Mouse (Mus musculus) G1E (cell line): ENCODE data around the gene Naa15. TPM values are rescaled to one million over a fixed set of nuclear protein-coding genes. Genes with fewer than 3 reads are reported as not detected.
"Not testable (repeated sequence)": the region's sequence is repeated elsewhere in the genome, so short reads cannot be mapped to it uniquely, and the experiment has no call there.

Source experiments
- ATAC-seq: 2 replicates; pipeline ENCODE4 v1.8.0; 2016; ENCODE audit warnings: mild to moderate bottlenecking; ENCODE audit not compliant: insufficient number of reproducible peaks, poor library complexity, low FRiP score, severe bottlenecking; ENCODE audit errors: extremely low read depth
- DNase-seq: peaks from one replicate; pipeline ENCODE4 v3.0.0; 2012; ENCODE audit warnings: low spot score
- H3K27me3 ChIP-seq: 2 replicates; pipeline ENCODE4 v1.6.1; 2012; ENCODE audit warnings: mild to moderate bottlenecking, low read length, inconsistent platforms; ENCODE audit not compliant: insufficient read depth
- H3K36me3 ChIP-seq: replicated peaks from 2 replicates; pipeline ENCODE3; 2012; ENCODE audit warnings: mild to moderate bottlenecking, inconsistent platforms
- H3K4me1 ChIP-seq: 2 replicates; pipeline ENCODE4 v1.6.1; 2012; ENCODE audit warnings: low read depth, low read length, inconsistent platforms, mixed read lengths; ENCODE audit not compliant: insufficient read depth
- H3K4me3 ChIP-seq: 2 replicates; pipeline ENCODE4 v1.5.1; 2012; ENCODE audit warnings: low read depth, mild to moderate bottlenecking, inconsistent platforms, low read length, moderate library complexity, mixed read lengths
- H3K9me3 ChIP-seq: replicated peaks from 2 replicates; pipeline ENCODE4 v1.6.1; 2012; ENCODE audit warnings: inconsistent platforms
- CTCF ChIP-seq: IDR thresholded peaks from 2 replicates; pipeline ENCODE4 v1.5.1; 2012; ENCODE audit warnings: low read depth, low read length, inconsistent platforms, mixed read lengths
- GATA1 ChIP-seq: IDR thresholded peaks from 2 replicates; pipeline ENCODE4 v1.6.1; 2012; ENCODE audit warnings: borderline replicate concordance, low read length, inconsistent platforms, mixed read lengths
- GATA2 ChIP-seq: IDR thresholded peaks from 2 replicates; pipeline ENCODE4 v1.6.1; 2012; ENCODE audit warnings: low read depth, low read length, inconsistent platforms, borderline replicate concordance
- POLR2AphosphoS5 ChIP-seq: IDR thresholded peaks from 2 replicates; pipeline ENCODE4 v1.6.1; 2012; ENCODE audit warnings: low read depth, low read length, inconsistent platforms; ENCODE audit not compliant: insufficient replicate concordance
- TAL1 ChIP-seq: conservative IDR thresholded peaks from 2 replicates; pipeline ENCODE4 v1.6.1; 2012; ENCODE audit warnings: low read depth, low read length, inconsistent platforms, mixed read lengths
- polyA plus RNA-seq: library from polyadenylated mRNA; stranded (reverse); fragments of >175 nt; gene quantifications from 2 replicates; pipeline ENCODE4 v1.2.3, GENCODE M21; 2012
- total RNA-seq, 2 experiments: library from RNA; stranded (forward) in 1 of 2; stranded (reverse) in 1 of 2; fragments of 200-1000 nt in 1 of 2; fragments of >200 nt in 1 of 2; fragmentation: Nextera tagmentation in 1 of 2; gene quantifications; 2 replicates each; pipeline ENCODE4 v1.2.3; 2014 to 2017

Gene Naa15
- total and polyA plus RNA-seq, 3 experiments: 28.6 to 138 (median 63.5) TPM

GRCm38 (mm10) chr3:51383409-51383808 lies 31.5 kb upstream of the Naa15 start:
- Histone ChIP-seq H3K27me3 (no peaks in the 10 kb centered on the region), H3K4me1 (peaks cover 28% of the 10 kb centered on the region), H3K4me3 (no peak overlapping the region), H3K36me3 (no peaks in the 10 kb centered on the region), H3K9me3 (no peaks in the 10 kb centered on the region)
- ATAC-seq: no peak
- DNase-seq: no peak
- TF ChIP-seq CTCF: no peak
- TF ChIP-seq TAL1: no peak
- TF ChIP-seq GATA2: no peak
- TF ChIP-seq POLR2AphosphoS5: no peak
- TF ChIP-seq GATA1: no peak

DNA sequence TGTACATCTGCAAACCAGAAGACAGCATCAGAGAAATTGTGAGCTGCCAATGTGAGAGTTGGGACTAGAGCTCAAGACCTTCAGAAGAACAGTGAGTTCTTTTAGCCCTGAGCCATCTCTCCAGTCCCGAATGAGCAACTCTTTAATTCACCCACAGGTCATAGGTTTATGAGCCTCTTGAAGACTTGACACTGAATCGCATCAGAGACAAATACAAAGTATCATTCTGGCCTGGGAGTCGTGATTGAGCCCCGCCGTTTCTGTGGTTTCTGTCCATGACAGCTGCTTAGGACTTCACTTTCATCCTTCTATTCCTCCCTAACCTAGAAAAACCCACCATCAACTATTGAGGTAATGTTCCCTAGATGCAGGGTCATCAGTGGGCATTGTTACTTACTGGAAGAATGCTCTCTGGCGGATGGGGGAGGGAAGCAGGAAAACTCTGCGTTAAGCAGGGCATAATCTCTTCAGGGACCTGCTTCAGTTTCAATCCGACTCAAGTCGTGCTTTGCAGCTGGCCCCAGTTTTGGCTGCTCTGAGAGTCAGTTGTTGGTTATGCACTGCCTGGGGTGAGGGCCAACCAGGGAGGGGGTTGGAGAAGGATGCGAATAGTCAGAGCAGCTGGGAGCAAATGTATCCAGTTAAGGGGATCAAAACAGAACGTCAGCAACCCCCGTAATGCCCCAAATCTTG lies 28.4 kb upstream of the Naa15 start:
- no peaks in the 10 kb centered on the region for H3K9me3 ChIP-seq
- no peaks in the 10 kb centered on the region for H3K27me3 ChIP-seq
- H3K36me3 ChIP-seq: peaks cover 5% of the 10 kb centered on the region
- no peak overlapping the region for H3K4me3 ChIP-seq
- TF ChIP-seq POLR2AphosphoS5: no peak
- TF ChIP-seq GATA2: no peak
- no peak for TF ChIP-seq TAL1
- no peak for TF ChIP-seq CTCF
- TF ChIP-seq GATA1: no peak
- DNase-seq: no peak
- no peak for ATAC-seq
- peaks cover 38% of the 10 kb centered on the region for H3K4me1 ChIP-seq

GRCm38 (mm10) chr3:51387134-51387451 lies 27.9 kb upstream of the Naa15 start:
- ATAC-seq: no peak
- Histone ChIP-seq H3K27me3 (no peaks in the 10 kb centered on the region), H3K4me1 (peaks cover 39% of the 10 kb centered on the region), H3K4me3 (no peak overlapping the region), H3K9me3 (no peaks in the 10 kb centered on the region), H3K36me3 (peaks cover 6% of the 10 kb centered on the region)
- DNase-seq: no peak
- TF ChIP-seq GATA1 (no peak), POLR2AphosphoS5 (no peak), CTCF (no peak), TAL1 (no peak), GATA2 (no peak)

- H3K4me3 ChIP-seq: no peak overlapping the region
- ATAC-seq (no peak), DNase-seq (no peak)
- peaks cover 6% of the 10 kb centered on the region for H3K36me3 ChIP-seq
- H3K4me1 ChIP-seq: peaks cover 39% of the 10 kb centered on the region
- TF ChIP-seq GATA1 (no peak), CTCF (no peak), GATA2 (no peak), TAL1 (no peak), POLR2AphosphoS5 (no peak)
- H3K27me3 ChIP-seq: no peaks in the 10 kb centered on the region
- no peaks in the 10 kb centered on the region for H3K9me3 ChIP-seq
Measured at GRCm38 (mm10) chr3:51387868-51388381, 27.0 kb upstream of the Naa15 start.

DNA sequence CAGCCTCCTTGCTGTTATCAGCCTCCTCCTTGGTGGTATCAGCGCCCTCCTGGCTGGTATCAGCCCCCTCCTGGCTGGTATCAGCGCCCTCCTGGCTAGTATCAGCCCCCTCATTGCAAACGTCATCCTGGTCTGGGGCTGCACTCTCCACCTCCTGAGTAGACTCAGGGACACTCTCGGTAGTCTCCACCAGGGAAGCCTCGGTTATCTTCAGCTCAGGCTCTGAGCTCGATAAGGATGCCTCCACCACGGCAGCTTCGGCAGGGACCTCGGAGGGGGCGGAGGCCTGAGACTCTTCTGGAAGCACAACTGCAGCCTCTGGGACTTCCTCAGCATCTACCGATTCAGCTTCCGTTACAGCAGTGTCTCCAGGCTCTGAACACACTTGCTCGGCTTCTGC lies 26.0 kb upstream of the Naa15 start:
- H3K9me3 ChIP-seq: no peaks in the 10 kb centered on the region
- H3K36me3 ChIP-seq: peaks cover 6% of the 10 kb centered on the region
- ATAC-seq: peak; percentile 82
- peak; percentile 70 for DNase-seq
- H3K27me3 ChIP-seq: no peaks in the 10 kb centered on the region
- peaks cover 38% of the 10 kb centered on the region for H3K4me1 ChIP-seq
- TF ChIP-seq CTCF (no peak), TAL1 (peak; percentile 56; the same call in 1 of the 2 replicates), GATA2 (no peak)
- peak overlapping the region; percentile 64; the same call in 1 of the 2 replicates for H3K4me3 ChIP-seq

DNA sequence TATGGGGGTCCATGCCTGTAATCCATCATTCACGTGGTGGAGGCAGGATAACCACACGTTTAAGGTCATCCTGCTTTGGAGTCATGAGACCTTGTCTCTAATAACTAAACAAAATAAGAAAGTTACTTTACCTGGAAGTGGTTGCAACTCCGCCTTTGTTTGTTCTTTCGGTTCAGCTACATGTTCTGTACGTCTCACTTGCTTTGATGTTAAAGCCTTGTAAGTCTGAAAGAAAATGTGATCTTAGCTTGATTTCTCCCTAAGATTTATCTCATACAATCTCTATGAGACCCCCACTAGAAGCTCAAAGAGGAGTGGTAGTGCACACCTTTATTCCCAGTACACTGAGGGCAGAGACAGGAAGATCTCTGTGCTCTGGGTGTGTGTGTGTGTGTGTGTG lies 23.9 kb upstream of the Naa15 start:
- ATAC-seq: no peak
- Histone ChIP-seq H3K9me3 (no peaks in the 10 kb centered on the region), H3K4me3 (no peak overlapping the region), H3K36me3 (peaks cover 6% of the 10 kb centered on the region), H3K27me3 (0 out of 2 replicates have a peak, but pooled peaks cover 2% of the 10 kb centered on the region), H3K4me1 (peaks cover 32% of the 10 kb centered on the region)
- TF ChIP-seq GATA2 (no peak), CTCF (no peak), TAL1 (no peak), POLR2AphosphoS5 (no peak), GATA1 (no peak)
- no peak for DNase-seq

GRCm38 (mm10) chr3:51391591-51391990 lies 23.4 kb upstream of the Naa15 start:
- peaks cover 6% of the 10 kb centered on the region for H3K36me3 ChIP-seq
- DNase-seq (no peak), ATAC-seq (no peak)
- H3K4me1 ChIP-seq: peaks cover 36% of the 10 kb centered on the region
- H3K9me3 ChIP-seq: no peaks in the 10 kb centered on the region
- no peak overlapping the region for H3K4me3 ChIP-seq
- no peak for TF ChIP-seq TAL1
- no peak for TF ChIP-seq GATA1
- TF ChIP-seq CTCF: no peak
- TF ChIP-seq POLR2AphosphoS5: no peak
- TF ChIP-seq GATA2: no peak
- H3K27me3 ChIP-seq: peaks cover 7% of the 10 kb centered on the region; the same call in 1 of the 2 replicates

DNA sequence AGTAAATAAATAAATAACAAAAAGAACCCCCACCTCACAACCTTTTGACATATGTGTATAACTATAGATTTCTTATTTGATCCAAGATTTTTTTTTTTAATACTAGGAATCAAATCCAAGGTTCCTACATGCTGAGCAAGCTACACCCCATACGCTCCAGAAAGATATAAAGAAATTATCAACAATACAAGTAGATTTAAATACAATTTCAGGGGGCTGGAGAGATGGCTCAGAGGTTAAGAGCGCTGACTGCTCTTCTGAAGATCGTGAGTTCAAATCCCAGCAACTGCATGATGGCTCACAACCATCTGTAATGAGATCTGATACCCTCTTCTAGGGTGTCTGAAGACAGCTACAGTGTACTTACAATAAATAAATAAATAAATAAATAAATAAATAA lies 21.9 kb upstream of the Naa15 start:
- H3K4me1 ChIP-seq: peaks cover 28% of the 10 kb centered on the region
- not testable (repeated sequence) for H3K36me3 ChIP-seq, ATAC-seq, H3K9me3 ChIP-seq, DNase-seq, H3K4me3 ChIP-seq
- H3K27me3 ChIP-seq: peaks cover 11% of the 10 kb centered on the region; the same call in 1 of the 2 replicates
